Mouse (Mus musculus) limb, embryonic 14.5 days (tissue): Measurements from ENCODE around the gene Gm17545. TPM values are rescaled to one million over a fixed set of nuclear protein-coding genes. Genes with fewer than 3 reads are reported as not detected.

ENCODE experiments used
- ATAC-seq: fragments of 200-750 bp; cut with Nextera tagmentation; 2 replicates; pipeline ENCODE4 v1.8.0; 2017; ENCODE audit warnings: low read depth, moderate number of reproducible peaks, moderate TSS enrichment; ENCODE audit not compliant: low FRiP score
- DNase-seq: peaks from one replicate; pipeline ENCODE4 v3.0.0-alpha.2; 2015; ENCODE audit warnings: low spot score
- H3K27ac ChIP-seq: fragments of 300-500 bp; sonication (generic); replicated peaks from 2 replicates; pipeline ENCODE4 v1.5.1; 2014; ENCODE audit warnings: low read depth, mild to moderate bottlenecking, low read length, moderate library complexity, mixed read lengths
- H3K27me3 ChIP-seq: fragments of 300-500 bp; sonication (generic); 2 replicates; pipeline ENCODE4 v1.6.1; 2014; ENCODE audit warnings: low read length, mixed read lengths; ENCODE audit not compliant: control insufficient read depth, insufficient read depth
- H3K36me3 ChIP-seq: fragments of 300-500 bp; sonication (generic); 2 replicates; pipeline ENCODE4 v1.6.1; 2014; ENCODE audit warnings: mild to moderate bottlenecking, low read length, moderate library complexity, mixed read lengths; ENCODE audit not compliant: control insufficient read depth, insufficient read depth
- H3K4me1 ChIP-seq: fragments of 300-500 bp; sonication (generic); 2 replicates; pipeline ENCODE4 v1.6.1; 2014; ENCODE audit warnings: antibody characterized with exemption, low read length, mixed read lengths; ENCODE audit not compliant: control insufficient read depth, insufficient read depth
- H3K4me2 ChIP-seq: fragments of 300-500 bp; sonication (generic); replicated peaks from 2 replicates; pipeline ENCODE4 v1.6.1; 2014; ENCODE audit warnings: low read depth, mild to moderate bottlenecking, low read length, moderate library complexity; ENCODE audit not compliant: severe bottlenecking
- H3K4me3 ChIP-seq: fragments of 300-500 bp; sonication (generic); replicated peaks from 2 replicates; pipeline ENCODE4 v1.5.1; 2014; ENCODE audit warnings: low read length
- H3K9ac ChIP-seq: fragments of 300-500 bp; sonication (generic); 2 replicates; pipeline ENCODE4 v1.6.1; 2014; ENCODE audit warnings: mild to moderate bottlenecking, low read depth, low read length, moderate library complexity; ENCODE audit not compliant: severe bottlenecking
- H3K9me3 ChIP-seq: fragments of 300-500 bp; sonication (generic); 2 replicates; pipeline ENCODE4 v1.6.1; 2016; ENCODE audit warnings: low read length; ENCODE audit not compliant: control insufficient read depth
- POLR2A ChIP-seq: fragments of 200-500 bp; IDR thresholded peaks from 2 replicates; pipeline ENCODE4 v1.8.0; 2012; ENCODE audit warnings: inconsistent platforms, mild to moderate bottlenecking, moderate library complexity, borderline replicate concordance; ENCODE audit not compliant: insufficient read depth, insufficient read length; ENCODE audit errors: extremely low read depth
- WGBS: fragments of 180-500 bp; shearing (Covaris S2); extraction: QIAGEN DNeasy Blood & Tissue Kit; methylation state at CpG from one replicate; pipeline ENCODE4 v1.1.7; 2014; 5-methylcytosine and 5-hydroxymethylcytosine counted together
- polyA plus RNA-seq, 2 experiments: library from polyadenylated mRNA; depleted of rRNA in 1 of 2; stranded (reverse) in 1 of 2; unstranded in 1 of 2; fragments of >200 nt; fragmentation: Nextera tagmentation in 1 of 2; extraction: Ambion mirVana in 1 of 2; gene quantifications; 2 replicates each; pipeline versions ENCODE4 v1.2.1 to v1.2.3; 2012 to 2014

The Gm17545 gene
- polyA plus RNA-seq, 2 experiments, result not detected

DNA sequence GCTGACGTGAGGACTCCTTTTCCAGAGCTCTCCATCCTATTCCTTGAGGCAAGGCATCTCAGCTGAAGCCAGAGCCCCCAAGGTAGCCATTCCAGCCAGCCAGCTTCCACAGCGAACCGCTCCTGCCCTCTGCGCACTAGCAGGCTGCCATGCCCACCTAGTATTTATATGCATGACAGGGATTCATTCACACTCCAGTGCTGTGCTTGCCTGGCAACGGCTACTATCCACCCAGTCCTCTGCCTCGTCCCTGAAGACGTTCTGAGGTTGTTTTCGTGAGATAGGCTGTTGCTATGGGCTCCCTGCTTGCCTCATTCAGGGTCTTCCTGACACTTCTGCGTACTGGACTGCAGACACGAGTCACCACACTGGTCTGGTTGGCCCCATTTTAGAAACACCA, 1.4 kb upstream of the Gm17545 start:
- no peak overlapping the region for H3K9ac ChIP-seq
- H3K4me1 ChIP-seq, result no peaks in the 10 kb centered on the region
- DNase-seq, result no peak
- H3K27ac ChIP-seq, result no peak overlapping the region
- WGBS, result 93% methylated on average over 10 of the region's 10 CpGs
- no peak overlapping the region for H3K4me3 ChIP-seq
- no peak overlapping the region for H3K4me2 ChIP-seq
- no peak for ATAC-seq
- no peaks in the 10 kb centered on the region for H3K27me3 ChIP-seq
- peaks cover 96% of the 10 kb centered on the region for H3K36me3 ChIP-seq
- no peak for TF ChIP-seq POLR2A
- H3K9me3 ChIP-seq, result no peaks in the 10 kb centered on the region

- no peak for ATAC-seq
- no peaks in the 10 kb centered on the region for H3K4me1 ChIP-seq
- H3K27ac ChIP-seq, result no peak overlapping the region
- no peak for TF ChIP-seq POLR2A
- no peak overlapping the region for H3K9ac ChIP-seq
- no peaks in the 10 kb centered on the region for H3K9me3 ChIP-seq
- peaks cover 88% of the 10 kb centered on the region for H3K36me3 ChIP-seq
- H3K4me3 ChIP-seq, result no peak overlapping the region
- DNase-seq, result no peak
- H3K4me2 ChIP-seq, result no peak overlapping the region
- WGBS, result 88% methylated on average over 10 of the region's 10 CpGs
- H3K27me3 ChIP-seq, result no peaks in the 10 kb centered on the region
Measured at GRCm38 (mm10) chr9:22453501-22453924, 577 bp upstream of the Gm17545 start.

GRCm38 (mm10) chr9:22455041-22455440, 951 bp downstream of the Gm17545 start:
- H3K36me3 ChIP-seq, result peaks cover 77% of the 10 kb centered on the region
- H3K4me2 ChIP-seq, result no peak overlapping the region
- H3K27ac ChIP-seq, result no peak overlapping the region
- no peaks in the 10 kb centered on the region for H3K4me1 ChIP-seq
- no peak for DNase-seq
- no peaks in the 10 kb centered on the region for H3K27me3 ChIP-seq
- H3K4me3 ChIP-seq, result no peak overlapping the region
- no peaks in the 10 kb centered on the region for H3K9me3 ChIP-seq
- no peak overlapping the region for H3K9ac ChIP-seq
- no peak for TF ChIP-seq POLR2A
- ATAC-seq, result no peak

DNA sequence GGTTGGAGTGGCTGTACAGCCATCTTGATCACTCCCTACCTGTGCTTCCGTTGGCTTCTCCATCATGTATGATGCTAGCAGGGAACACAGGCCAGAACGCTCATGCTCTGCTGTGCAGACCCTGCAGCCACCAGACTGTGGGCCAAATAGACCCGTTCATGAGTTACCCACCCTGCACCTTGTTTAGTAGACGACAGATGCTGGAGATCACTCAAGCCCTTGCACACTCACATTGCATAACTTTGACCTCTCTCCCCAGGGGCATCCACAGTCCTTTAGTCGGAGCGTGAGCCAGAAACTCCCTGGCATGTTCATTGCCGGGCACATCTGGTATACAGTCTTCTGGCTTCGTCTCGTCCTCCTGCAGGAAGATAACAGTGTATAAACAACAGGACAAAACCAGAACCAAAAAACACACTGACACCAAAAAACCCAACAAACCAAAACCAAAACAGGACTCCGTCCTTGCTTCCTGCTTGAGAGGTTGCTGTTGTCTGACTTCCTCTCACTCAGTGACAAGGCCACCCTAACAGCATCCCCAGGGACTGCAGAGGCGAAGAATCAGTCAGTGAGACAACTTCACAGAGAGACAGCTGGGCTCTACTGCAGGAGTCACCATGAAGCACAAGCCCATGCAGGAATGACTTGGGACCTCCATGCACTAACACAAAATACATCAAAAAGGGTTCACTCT, 3.2 kb downstream of the Gm17545 start:
- Histone ChIP-seq H3K36me3 (peaks cover 68% of the 10 kb centered on the region), H3K27me3 (no peaks in the 10 kb centered on the region), H3K4me2 (no peak overlapping the region), H3K27ac (no peak overlapping the region), H3K9me3 (no peaks in the 10 kb centered on the region), H3K4me3 (no peak overlapping the region), H3K4me1 (no peaks in the 10 kb centered on the region), H3K9ac (no peak overlapping the region)
- DNase-seq (no peak), ATAC-seq (no peak)
- TF ChIP-seq POLR2A, result no peak
- WGBS, result 91% methylated on average over 11 of the region's 11 CpGs

GRCm38 (mm10) chr9:22461946-22462345, 7.9 kb downstream of the Gm17545 start:
- Histone ChIP-seq H3K9me3 (no peaks in the 10 kb centered on the region), H3K4me1 (no peaks in the 10 kb centered on the region), H3K4me2 (no peak overlapping the region), H3K27ac (no peak overlapping the region), H3K36me3 (peaks cover 34% of the 10 kb centered on the region), H3K9ac (no peak overlapping the region), H3K27me3 (no peaks in the 10 kb centered on the region), H3K4me3 (no peak overlapping the region)
- DNase-seq (no peak), ATAC-seq (no peak)
- WGBS, result 91% methylated on average over 3 of the region's 3 CpGs
- TF ChIP-seq POLR2A, result no peak
